12 mouse cellular contexts compared by ENCODE assay signal in the genomic region with DNA sequence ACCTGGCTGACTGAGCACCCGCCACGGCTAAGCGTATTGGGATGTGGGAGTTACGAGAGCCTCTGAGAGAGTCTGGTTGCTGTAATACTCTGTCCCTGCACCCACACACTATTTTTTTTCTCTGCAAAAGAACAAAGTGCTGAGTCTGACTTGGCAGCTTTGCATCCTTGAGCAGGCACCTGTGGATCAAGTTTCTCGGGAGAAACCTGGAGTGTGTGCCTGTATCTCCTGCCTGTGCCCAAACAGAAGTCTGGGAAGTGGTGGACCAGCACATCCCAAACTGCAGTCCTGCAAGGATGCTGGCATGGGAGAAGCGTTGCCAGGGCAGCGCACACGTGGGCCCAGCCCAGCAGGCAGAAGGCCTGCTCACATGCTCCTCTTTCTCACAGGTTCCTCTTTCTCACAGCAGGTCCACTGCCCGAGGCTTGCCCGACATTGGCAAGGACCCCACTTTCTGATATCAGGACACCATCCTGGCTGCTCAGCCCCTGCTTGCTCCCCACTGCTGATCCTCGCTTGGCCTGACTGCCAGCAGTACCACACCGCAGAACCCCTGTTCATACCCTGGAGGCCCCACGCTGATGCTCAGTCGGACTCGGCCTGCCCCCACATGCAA. TPM values are rescaled to one million over a fixed set of nuclear protein-coding genes. Genes with fewer than 3 reads are reported as not detected.
A peak's percentile ranks its signal among the peaks of the same experiment; 100 is the strongest.
DNase-seq lines count a peak whose midpoint lies in the region; ATAC-seq and TF ChIP-seq lines count a peak whose summit lies in the region.
"Had no signal": no experiment of that assay in that cellular context is flagged by ENCODE, and none has a peak within 500 bp of the region (broad histone marks: within the 10 kb centered on the region; RNA-seq: fewer than 3 reads in every experiment).

No protein-coding gene starts in this region.

- H3K36me3 ChIP-seq in embryonic facial prominence, embryonic 10.5 days (replicated peaks), result peaks cover 11% of the 10 kb centered on the region
- H3K36me3 ChIP-seq in limb, embryonic 10.5 days, result peaks cover 8% of the 10 kb centered on the region; the same call in 1 of the 2 replicates
- H3K36me3 ChIP-seq in midbrain, embryonic 14.5 days (ENCODE audit: control insufficient read depth, insufficient read depth, low read length), result no peaks in the 10 kb centered on the region
- H3K36me3 ChIP-seq: liver, embryonic 13.5 days; midbrain, embryonic 12.5 days had no signal

- peaks cover 100% of the 10 kb centered on the region for H3K4me1 ChIP-seq in embryonic facial prominence, embryonic 10.5 days
- H3K4me1 ChIP-seq in limb, embryonic 10.5 days, result peaks cover 94% of the 10 kb centered on the region
- H3K4me1 ChIP-seq in midbrain, embryonic 14.5 days (ENCODE audit: control insufficient read depth, insufficient read depth, low read length), result 0 out of 2 replicates have a peak, but pooled peaks cover 3% of the 10 kb centered on the region
- H3K4me1 ChIP-seq: liver, embryonic 13.5 days had no signal

- H3K4me3 ChIP-seq in embryonic facial prominence, embryonic 10.5 days, result no peak overlapping the region
- no peak overlapping the region for H3K4me3 ChIP-seq in layer of hippocampus, adult 2 months
- H3K4me3 ChIP-seq in limb, embryonic 10.5 days, result no peak overlapping the region
- no peak overlapping the region for H3K4me3 ChIP-seq in midbrain, embryonic 14.5 days (replicated peaks; ENCODE audit: low read depth, low read length)
- H3K4me3 ChIP-seq: liver, embryonic 13.5 days; midbrain, embryonic 12.5 days had no signal

- peak overlapping the region; percentile 1; the same call in 1 of the 2 replicates for H3K27ac ChIP-seq in embryonic facial prominence, embryonic 10.5 days (replicated peaks)
- peak overlapping the region; percentile 91 for H3K27ac ChIP-seq in layer of hippocampus, adult 2 months
- peak overlapping the region; percentile 69 for H3K27ac ChIP-seq in limb, embryonic 10.5 days
- H3K27ac ChIP-seq in midbrain, embryonic 14.5 days (replicated peaks; ENCODE audit: low read depth, low read length), result no peak overlapping the region
- H3K27ac ChIP-seq: liver, embryonic 13.5 days; midbrain, embryonic 12.5 days had no signal

- DNase-seq in frontal cortex, postnatal 36 days (ENCODE audit: low spot score in 2 of 2), result peak; percentile 44 to 51
- DNase-seq in frontal cortex, postnatal 25 days (ENCODE audit: low spot score in 2 of 2), result no peak
- no peak for DNase-seq in embryonic facial prominence, embryonic 10.5 days (ENCODE audit: low spot score)
- peak; percentile 32 to 46 for DNase-seq in layer of hippocampus, adult 2 months (ENCODE audit: low spot score in 2 of 2)
- DNase-seq in limb, embryonic 10.5 days (ENCODE audit: low spot score), result no peak
- no peak for DNase-seq in midbrain, embryonic 14.5 days
- DNase-seq: cerebellum, adult 11-12 months; gastrocnemius, postnatal 36 days; kidney, postnatal 4 days; liver, embryonic 13.5 days had no signal

- TF ChIP-seq CTCF in layer of hippocampus, adult 2 months (conservative IDR thresholded peaks at IDR 0.05), result no peak

- no peak for ATAC-seq in midbrain, embryonic 14.5 days (ENCODE audit: low FRiP score, low TSS enrichment)
- no peak for ATAC-seq in erythroblast, adult 5-6 weeks (replicated peaks; ENCODE audit: low FRiP score, poor library complexity, severe bottlenecking)

- no peak overlapping the region for H3K9ac ChIP-seq in midbrain, embryonic 14.5 days (replicated peaks; ENCODE audit: low read length)
- H3K9ac ChIP-seq: liver, embryonic 13.5 days; midbrain, embryonic 12.5 days had no signal

- H3K4me2 ChIP-seq in midbrain, embryonic 14.5 days (ENCODE audit: low read length), result no peak overlapping the region
- H3K4me2 ChIP-seq: liver, embryonic 13.5 days; midbrain, embryonic 12.5 days had no signal

- no peaks in the 10 kb centered on the region for H3K9me3 ChIP-seq in embryonic facial prominence, embryonic 10.5 days
- H3K9me3 ChIP-seq in limb, embryonic 10.5 days (replicated peaks), result no peaks in the 10 kb centered on the region
- no peaks in the 10 kb centered on the region for H3K9me3 ChIP-seq in midbrain, embryonic 14.5 days (ENCODE audit: control insufficient read depth, low read length)
- H3K9me3 ChIP-seq: liver, embryonic 13.5 days; midbrain, embryonic 12.5 days had no signal

- WGBS in embryonic facial prominence, embryonic 10.5 days, result 91% methylated on average over 15 of the region's 15 CpGs
- 92% methylated on average over 15 of the region's 15 CpGs for WGBS in limb, embryonic 10.5 days
- WGBS in midbrain, embryonic 14.5 days, result 88% methylated on average over 15 of the region's 15 CpGs

- no peaks in the 10 kb centered on the region for H3K27me3 ChIP-seq in embryonic facial prominence, embryonic 10.5 days (replicated peaks; ENCODE audit: low read depth, poor library complexity, severe bottlenecking)
- no peaks in the 10 kb centered on the region for H3K27me3 ChIP-seq in limb, embryonic 10.5 days (ENCODE audit: low read depth, poor library complexity, severe bottlenecking)
- no peaks in the 10 kb centered on the region for H3K27me3 ChIP-seq in midbrain, embryonic 14.5 days (ENCODE audit: control insufficient read depth, insufficient read depth, low read length)

RNA-seq across cellular contexts. Expression of a gene that starts 36.3 kb away (rescaled TPM):
- polyA plus RNA-seq in embryonic facial prominence, embryonic 10.5 days (2016; fragmentation: Nextera tagmentation; extraction: Ambion mirVana), result 16.7 and 21.4 TPM in 2 replicates
- 10 to 100 TPM; 30.3 to 33.3 TPM for total RNA-seq in layer of hippocampus, adult 2 months (2021)
- 13.7 and 18.8 TPM in 2 replicates for polyA plus RNA-seq in limb, embryonic 10.5 days (2016; fragmentation: Nextera tagmentation; extraction: Ambion mirVana)
- 3.3 and 4.2 TPM in 2 replicates for polyA plus RNA-seq in midbrain, embryonic 14.5 days (2014; fragmentation: Nextera tagmentation; extraction: Ambion mirVana)
- not detected in 2 replicates for total RNA-seq in erythroblast, adult 5-6 weeks (2015; ENCODE audit: low replicate concordance)
- total RNA-seq in erythroblast, adult 5-6 weeks (2017; ENCODE audit: low replicate concordance), result 0.42 TPM in 1 of 2 replicates, not detected in the other

Comparison
In these comparisons a context has a peak if more than half of its experiments do, and no peak if none do; other contexts are left out.
1. DNase-seq: peak in frontal cortex, postnatal 36 days (2 of 2) and layer of hippocampus, adult 2 months (2 of 2); none in frontal cortex, postnatal 25 days (0 of 2), embryonic facial prominence, embryonic 10.5 days (single experiment), limb, embryonic 10.5 days (single experiment) and midbrain, embryonic 14.5 days (single experiment).